Mouse (Mus musculus) bone marrow, adult 2 months (tissue): ENCODE results near the gene Fbxw4.

Source experiments
- CTCF ChIP-seq: fragments of 200-500 bp; IDR thresholded peaks from 2 replicates; pipeline ENCODE4 v1.5.1; 2011; ENCODE audit warnings: low read length, control low read depth; ENCODE audit not compliant: control insufficient read depth, insufficient read depth
- POLR2A ChIP-seq: fragments of 200-500 bp; IDR thresholded peaks from 2 replicates; pipeline ENCODE4 v1.6.1; 2011; ENCODE audit warnings: low read depth, mild to moderate bottlenecking, control low read depth, low read length, borderline replicate concordance; ENCODE audit not compliant: control insufficient read depth

GRCm38 (mm10) chr19:45544152-45544924 is 115.8 kb downstream of the Fbxw4 start:
- TF ChIP-seq POLR2A (no peak), CTCF (no peak)
